Mouse (Mus musculus) ovary, postnatal 10 days (tissue): ENCODE data around the gene Ireb2.
A peak's percentile ranks its signal among the peaks of the same experiment; 100 is the strongest.
"Not testable (repeated sequence)": the region's sequence is repeated elsewhere in the genome, so short reads cannot be mapped to it uniquely, and the experiment has no call there.

Experiments used
- DNase-seq: peaks from one replicate; pipeline ENCODE4 v3.0.0; 2022; ENCODE audit warnings: low spot score

Gene Ireb2

DNA sequence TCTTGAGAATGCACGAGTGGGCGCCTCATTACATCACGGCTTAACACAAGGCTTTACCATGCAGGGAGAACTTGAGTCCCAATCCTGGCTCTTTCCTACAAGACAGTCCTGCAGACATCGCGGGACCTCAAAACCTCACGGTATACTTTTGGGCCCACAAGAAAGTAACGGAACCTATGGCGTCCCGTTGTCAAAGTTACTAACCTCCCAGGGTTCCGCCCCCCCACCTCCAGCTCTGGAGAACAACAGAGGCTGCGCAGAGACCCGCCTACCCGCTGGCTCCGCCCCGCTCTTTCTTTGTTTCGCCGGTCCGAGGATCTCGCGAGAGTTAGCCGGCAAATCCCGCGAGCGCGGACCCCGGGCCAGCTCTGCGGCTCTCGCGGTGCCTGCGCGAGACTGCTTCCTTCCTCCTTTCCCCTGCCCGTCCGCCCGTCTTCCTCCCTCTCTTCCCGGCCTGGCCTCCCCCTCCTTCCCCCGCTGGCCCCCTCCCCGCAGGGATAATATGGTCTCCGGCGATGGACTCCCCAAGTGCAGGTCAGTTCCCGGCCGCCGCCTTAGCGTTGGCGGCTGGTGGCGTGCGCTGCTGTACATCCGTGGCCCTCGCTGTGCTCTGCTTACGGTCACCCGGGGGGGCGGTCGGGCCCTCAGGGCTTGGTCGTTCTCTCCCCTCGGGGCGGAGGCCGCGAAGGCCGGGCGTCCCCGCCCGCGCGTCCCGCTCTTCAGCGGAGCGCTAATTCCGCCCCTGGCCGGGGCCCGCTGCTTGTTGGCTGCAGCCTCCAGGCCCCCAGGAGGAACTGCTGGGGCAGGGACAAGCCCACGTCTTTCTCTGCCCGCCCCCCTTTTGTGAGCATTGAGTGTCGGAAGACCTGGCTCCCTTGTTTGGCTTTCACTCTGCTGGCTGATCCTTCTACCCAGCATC, at the start of gene Ireb2:
Gene Ireb2 (plus strand): TSS at position 427 of the 919 bp plus-strand sequence.
- DNase-seq, result peak; percentile 97

DNA sequence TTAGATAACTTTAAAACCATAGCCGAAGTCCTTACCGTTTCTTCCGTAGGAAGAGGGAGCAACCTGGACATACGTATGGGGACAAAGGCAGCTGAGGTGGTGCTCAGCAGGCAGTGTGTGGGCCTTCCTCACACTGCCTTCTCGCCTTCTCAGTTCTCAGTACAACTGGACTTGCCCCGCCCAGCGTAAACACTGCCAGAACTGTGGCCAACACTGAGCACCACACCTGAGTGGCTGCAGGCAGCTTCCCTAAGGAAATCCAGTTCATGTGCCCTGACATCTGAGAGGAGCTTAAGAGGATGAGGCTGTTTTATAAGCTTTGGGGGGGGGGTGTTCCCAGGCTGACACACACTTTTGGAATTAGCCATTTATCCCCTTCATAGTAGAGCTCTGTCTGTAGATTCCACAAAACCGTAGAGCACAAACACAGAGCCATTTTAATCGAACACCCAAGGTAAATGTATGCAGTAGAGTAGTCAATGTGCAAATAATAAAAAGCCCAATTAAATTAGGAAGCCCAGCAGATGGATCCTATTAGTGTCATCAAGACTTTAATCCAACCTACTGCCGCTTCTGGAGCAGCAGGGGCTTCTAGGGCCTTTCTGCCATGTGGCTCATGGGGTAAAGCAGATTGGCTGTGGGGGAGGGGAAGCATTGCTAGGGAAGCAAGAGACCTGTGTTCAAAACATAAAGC, 46.9 kb upstream of the Ireb2 start:
- no peak for DNase-seq

GRCm38 (mm10) chr9:54821442-54822100, 42.0 kb upstream of the Ireb2 start:
- no peak for DNase-seq

- no peak for DNase-seq
Observed at GRCm38 (mm10) chr9:54829760-54830159, 33.8 kb upstream of the Ireb2 start.

DNA sequence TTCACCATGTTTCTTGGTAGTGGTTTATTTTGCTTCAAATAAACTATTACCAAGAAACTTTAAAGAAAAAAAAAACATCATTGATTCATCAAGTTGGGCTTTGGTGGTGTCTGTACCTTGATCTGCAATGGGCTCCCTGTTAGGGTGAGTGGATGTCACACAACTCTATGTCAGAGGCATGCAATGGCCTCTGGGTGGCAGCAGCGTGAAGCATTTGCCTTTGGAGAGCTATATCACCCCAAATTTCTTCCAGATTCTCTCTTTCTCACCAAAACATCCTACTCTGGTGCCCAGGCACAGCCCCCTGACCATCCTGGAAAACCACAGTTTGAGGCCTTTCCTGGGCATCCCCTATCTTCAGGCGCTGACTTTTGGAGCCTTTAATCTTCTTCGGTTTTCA, 33.0 kb upstream of the Ireb2 start:
- DNase-seq, result no peak

- DNase-seq, result no peak
Observed at GRCm38 (mm10) chr9:54833831-54834230, 29.8 kb upstream of the Ireb2 start.

DNA sequence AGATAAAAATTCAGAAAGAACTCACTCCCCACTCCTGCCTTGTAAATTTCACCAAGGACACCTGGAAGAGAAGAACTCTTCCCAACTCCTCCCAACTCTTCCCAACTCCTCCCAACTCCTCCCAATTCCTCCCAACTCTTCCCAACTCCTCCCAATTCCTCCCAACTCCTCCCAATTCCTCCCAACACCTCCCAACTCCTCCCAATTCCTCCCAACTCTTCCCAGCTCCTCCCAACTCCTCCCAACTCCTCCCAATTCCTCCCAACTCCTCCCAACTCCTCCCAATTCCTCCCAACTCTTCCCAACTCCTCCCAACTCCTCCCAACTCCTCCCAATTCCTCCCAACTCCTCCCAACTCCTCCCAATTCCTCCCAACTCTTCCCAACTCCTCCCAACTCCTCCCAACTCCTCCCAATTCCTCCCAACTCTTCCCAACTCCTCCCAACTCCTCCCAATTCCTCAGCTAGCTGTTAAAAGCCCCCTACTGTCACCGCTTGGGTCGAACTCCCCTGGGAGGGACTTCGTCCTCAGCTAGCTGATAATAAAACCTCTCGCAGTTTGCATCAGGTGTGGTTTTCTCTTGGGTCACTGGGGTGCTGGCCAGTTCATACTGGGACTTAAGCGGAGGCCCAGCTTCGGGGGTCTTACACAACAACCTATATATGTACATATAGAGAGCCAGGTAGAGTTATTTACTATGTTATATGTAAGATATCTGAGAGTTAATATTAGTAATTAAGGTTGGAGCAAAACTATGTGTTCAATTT, 27.5 kb upstream of the Ireb2 start:
- not testable (repeated sequence) for DNase-seq

DNA sequence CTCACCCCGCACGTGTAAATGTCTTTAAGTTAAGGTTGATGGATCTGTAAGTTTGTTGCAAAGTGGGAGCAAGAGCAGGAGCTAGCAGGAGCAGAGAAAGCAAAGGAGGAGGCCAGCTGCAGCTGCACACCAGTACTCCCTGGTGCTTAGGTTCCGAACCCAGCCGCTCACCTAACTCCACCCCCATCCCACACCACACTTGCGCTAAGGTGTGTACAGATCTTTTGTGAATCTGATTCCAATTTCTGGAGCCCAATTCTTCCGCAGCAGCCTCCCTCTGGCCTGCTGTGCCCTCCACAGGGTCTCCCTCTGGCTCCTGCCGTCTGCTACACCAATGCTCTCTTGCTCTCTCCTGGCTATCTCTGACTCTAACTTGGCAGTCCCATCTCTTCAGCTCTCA, 25.8 kb upstream of the Ireb2 start:
- no peak for DNase-seq

- DNase-seq, result no peak
Observed at GRCm38 (mm10) chr9:54840145-54840544, 23.4 kb upstream of the Ireb2 start.

GRCm38 (mm10) chr9:54842311-54842710, 21.3 kb upstream of the Ireb2 start:
- DNase-seq, result no peak

DNA sequence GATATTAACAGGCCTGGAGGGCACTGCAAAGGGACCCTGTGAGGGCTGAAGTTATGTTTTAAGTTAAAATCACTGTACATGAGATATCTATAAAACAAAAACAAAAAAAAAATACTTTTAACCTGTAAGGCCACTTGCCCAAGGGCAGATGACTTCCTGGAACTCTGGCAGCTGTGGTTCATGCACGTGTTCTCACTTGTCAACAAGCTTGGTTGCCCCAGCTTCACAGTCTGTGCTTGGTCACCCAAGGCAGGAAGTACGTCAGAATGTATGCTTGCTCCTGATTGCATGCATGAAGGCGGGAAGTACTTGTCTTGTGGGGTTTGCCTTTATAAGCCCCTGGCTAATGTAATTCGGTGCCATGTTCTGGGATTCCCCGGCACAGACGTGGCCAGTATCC, 19.7 kb upstream of the Ireb2 start:
- DNase-seq, result no peak

- no peak for DNase-seq
Observed at GRCm38 (mm10) chr9:54844556-54845176, 18.9 kb upstream of the Ireb2 start.

DNA sequence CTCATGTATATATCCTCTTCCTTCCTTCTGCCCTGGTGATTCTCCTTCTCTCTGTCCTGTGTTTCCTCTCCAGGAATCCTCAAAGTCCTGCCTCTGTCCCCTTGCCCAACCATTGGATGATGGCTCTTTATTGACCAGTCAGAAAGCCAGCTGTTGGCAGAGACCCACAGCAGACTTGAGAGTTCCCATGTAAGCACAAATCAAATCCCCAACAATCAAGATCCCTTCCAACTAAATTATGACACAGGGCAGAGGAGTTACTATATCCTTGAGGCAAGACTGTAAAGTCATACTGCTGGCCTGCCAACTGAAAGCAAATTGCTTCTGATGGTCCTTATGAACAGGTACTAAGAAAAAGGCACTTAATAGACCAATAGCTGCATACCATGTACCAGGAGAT, 15.4 kb upstream of the Ireb2 start:
- DNase-seq, result no peak

GRCm38 (mm10) chr9:54853036-54853435, 10.6 kb upstream of the Ireb2 start:
- not testable (repeated sequence) for DNase-seq

GRCm38 (mm10) chr9:54853619-54854018, 10.0 kb upstream of the Ireb2 start:
- no peak for DNase-seq

DNA sequence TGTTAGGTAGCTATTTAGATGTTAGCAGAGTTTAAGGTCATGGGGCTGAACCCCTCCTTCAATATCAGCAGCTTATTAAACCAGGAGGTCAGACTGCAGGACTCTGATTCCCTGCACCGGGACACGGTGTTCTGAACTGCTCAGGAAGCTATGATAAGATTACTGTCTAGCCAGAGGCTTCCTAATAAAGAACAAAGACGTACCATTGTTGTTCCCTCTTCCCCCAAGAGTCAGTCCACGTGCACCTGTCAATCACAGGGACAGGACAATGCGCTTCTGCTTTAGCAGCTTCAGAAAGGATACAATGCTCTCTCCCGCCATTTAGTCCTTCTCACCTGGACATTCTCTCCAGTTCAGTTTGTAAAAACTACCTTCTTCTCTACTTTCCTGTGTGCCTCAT, 8.0 kb upstream of the Ireb2 start:
- no peak for DNase-seq

DNA sequence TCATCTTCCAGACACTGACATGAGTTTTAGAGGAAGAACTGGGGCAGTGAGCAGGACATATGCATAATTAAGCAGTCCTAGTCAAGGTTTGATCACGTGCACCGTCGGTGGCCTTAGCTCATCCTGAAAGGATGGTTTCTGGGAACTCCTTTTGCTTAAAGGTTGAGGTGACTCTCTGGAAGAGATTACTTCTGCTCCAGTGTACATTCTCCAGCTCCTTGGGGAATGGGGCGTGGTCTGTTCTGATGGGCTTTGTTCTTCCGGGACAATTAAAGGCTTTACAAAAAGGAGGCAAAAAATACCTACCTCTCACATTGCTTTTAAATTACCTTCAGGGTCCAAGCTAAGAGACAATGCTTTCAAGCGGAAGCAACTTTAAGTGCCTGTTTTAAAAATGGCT, 7.5 kb upstream of the Ireb2 start:
- DNase-seq, result no peak

DNA sequence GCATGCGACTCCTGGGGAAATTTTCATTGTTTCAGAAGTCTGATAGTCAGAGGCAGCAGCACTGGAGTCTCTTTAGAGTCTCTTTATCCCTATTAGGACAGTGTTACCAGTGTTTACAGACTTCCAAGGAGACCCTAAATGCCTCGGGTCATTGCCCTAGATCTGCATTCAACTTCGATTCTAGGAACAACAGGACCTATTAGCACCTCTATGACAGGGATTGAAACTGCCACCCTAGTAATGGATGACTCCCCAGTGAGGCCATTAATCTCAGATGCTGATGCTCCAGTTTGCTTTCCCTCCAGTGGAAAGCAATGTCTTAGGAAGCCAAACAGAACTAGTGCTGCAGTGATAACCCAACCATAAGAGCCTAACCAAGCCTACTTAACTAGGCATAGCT, 6.1 kb upstream of the Ireb2 start:
- DNase-seq, result no peak

DNA sequence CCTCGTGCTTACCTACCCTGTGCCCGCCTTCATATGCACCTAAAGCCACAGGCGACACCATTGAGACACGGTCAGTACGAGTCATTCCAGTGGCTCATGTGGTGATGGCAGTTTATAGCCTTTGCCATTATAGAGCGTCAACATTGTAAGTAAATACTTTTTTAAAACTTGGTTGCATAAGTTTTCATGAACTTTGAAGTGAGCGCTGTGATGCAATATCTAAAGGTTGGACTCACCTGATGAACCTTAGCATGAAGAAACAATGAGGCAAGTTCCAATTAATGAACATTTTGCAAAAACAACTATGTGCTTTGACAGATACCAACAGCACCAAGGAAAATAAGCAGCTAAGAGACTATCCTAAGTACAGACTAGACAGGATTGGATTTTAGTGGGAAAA, 3.1 kb upstream of the Ireb2 start:
- DNase-seq, result no peak

DNA sequence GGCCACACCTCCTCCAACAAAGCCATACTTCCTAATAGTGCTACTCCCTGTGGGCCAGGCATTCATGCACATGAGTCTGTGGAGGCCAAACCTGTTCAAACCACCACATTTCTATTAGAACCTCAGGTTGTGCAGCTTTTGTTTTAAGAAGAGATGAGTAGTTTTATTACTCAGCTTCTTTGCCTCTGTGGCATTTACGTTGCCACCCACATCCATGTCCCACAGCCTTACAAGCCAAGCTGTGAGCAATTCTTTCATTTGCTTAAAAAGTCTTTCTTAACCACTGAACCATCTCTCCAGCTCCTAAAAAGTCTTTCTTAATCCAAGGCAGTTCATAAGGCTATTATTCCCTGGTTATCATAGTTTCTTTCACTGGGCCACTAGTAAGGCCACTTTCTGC, 15.2 kb downstream of the Ireb2 start:
- no peak for DNase-seq

GRCm38 (mm10) chr9:54892111-54892510, 28.5 kb downstream of the Ireb2 start:
- no peak for DNase-seq

DNA sequence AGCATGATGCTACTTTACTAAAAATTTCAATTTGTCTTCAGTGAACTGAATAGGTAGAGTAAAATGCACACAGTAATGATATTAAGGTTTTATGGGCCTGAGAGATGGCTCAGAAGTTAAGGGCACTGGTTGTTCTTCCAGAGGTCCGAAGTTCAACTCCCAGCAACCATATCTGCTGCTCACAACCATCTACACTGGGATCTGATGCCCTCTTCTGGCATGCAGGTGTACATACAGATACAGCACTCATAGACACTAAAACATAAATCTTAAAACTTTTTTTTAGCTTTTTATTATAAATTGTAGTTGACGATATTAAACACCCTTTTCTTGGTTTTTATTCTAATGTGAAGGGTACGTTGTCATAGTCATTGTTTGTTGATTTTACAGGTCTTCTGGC, 33.5 kb downstream of the Ireb2 start:
- DNase-seq, result no peak
